Mouse (Mus musculus): Measurements from ENCODE around the gene Rbm38. TPM values are rescaled to one million over a fixed set of nuclear protein-coding genes. Genes with fewer than 3 reads are reported as not detected.
A peak's percentile ranks its signal among the peaks of the same experiment; 100 is the strongest.

The Rbm38 gene
- polyA plus RNA-seq, 1 experiment from 2014 or later = 305 TPM

DNA sequence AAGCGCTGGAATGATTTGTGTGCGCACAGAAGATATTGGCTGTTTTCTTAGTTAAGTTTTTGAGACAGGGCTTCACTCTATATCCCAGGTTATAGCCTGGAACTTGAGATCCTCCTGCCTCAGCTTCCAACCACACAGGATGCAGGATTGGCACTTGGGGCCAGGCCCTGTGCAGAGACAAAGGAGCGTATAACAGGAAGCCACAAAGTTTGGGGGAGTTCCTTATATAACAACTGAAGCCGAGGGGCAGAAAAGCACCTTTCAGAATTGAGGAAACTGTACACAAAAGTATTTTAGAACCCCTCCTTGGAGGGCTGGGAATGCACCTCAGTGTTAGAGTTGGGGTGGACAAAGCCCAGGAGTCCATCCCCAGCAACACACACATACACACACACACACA lies 18.7 kb downstream of the Rbm38 start:
- Histone ChIP-seq H3K27ac (peak overlapping the region; percentile 99), H3K4me2 (peak overlapping the region; percentile 91), H3K4me3 (no peak overlapping the region), H3K4me1 (peaks cover 99% of the 10 kb centered on the region), H3K27me3 (replicated peaks) (no peaks in the 10 kb centered on the region), H3K9ac (peak overlapping the region; percentile 49), H3K9me3 (replicated peaks) (no peaks in the 10 kb centered on the region), H3K36me3 (peaks cover 39% of the 10 kb centered on the region)
- no peak for ATAC-seq
- WGBS (ENCODE audit: insufficient replicate concordance) = 59% methylated on average over 4 of the region's 4 CpGs

DNA sequence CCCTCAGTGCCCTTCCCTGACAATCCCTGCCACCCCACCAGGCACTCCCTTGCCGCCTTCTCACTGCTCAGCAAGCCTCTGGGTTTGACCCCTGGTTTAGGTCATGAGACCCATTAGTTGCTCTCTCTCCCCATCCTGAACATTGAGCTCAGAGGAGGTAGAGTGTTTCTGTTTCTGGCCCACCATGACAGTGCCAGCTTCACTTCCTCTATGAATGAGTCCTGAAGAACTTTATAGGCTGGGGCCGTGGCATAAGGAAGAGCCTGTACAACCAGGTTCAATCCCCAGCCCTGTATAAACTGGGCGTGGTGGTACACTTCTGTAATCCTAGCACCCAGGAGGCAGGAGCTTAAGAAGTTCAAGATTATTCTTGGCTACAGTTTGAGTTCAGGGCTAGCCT lies 20.5 kb downstream of the Rbm38 start:
- no peaks in the 10 kb centered on the region for H3K27me3 ChIP-seq (replicated peaks)
- peak overlapping the region; percentile 99 for H3K27ac ChIP-seq
- no peaks in the 10 kb centered on the region for H3K9me3 ChIP-seq (replicated peaks)
- ATAC-seq = no peak
- peak overlapping the region; percentile 49 for H3K9ac ChIP-seq
- H3K4me3 ChIP-seq = no peak overlapping the region
- H3K4me1 ChIP-seq = peaks cover 95% of the 10 kb centered on the region
- no peak overlapping the region for H3K4me2 ChIP-seq
- H3K36me3 ChIP-seq = peaks cover 22% of the 10 kb centered on the region
- WGBS (ENCODE audit: insufficient replicate concordance) = 71% methylated on average over 3 of the region's 3 CpGs

- Histone ChIP-seq H3K27me3 (replicated peaks) (no peaks in the 10 kb centered on the region), H3K4me3 (no peak overlapping the region), H3K36me3 (peaks cover 17% of the 10 kb centered on the region), H3K4me2 (no peak overlapping the region), H3K27ac (peak overlapping the region; percentile 99), H3K4me1 (peaks cover 95% of the 10 kb centered on the region), H3K9ac (peak overlapping the region; percentile 49), H3K9me3 (replicated peaks) (no peaks in the 10 kb centered on the region)
- WGBS (ENCODE audit: insufficient replicate concordance) = 69% methylated on average over 5 of the region's 5 CpGs
- ATAC-seq = no peak
Observed at GRCm38 (mm10) chr2:173041242-173041641, 20.9 kb downstream of the Rbm38 start.

DNA sequence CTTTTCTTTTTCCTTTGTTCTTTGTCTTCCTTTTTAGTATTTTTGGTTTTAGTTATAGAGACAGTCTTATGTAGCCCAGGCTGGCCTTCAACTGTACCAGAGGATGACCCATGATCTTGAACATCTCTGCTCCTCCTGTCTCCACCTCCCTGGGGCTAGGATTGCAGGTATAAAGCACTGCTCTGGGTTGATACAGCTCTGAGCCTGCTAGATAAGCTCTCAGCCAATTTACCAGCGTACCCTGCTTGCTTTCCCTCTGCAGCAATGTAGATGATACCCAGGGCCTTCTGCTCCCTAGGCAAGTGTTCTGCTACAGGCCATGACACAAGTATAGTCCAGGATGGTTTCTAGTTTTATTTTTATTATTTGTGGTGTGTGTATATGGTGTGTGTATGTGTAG lies 21.6 kb downstream of the Rbm38 start:
- Histone ChIP-seq H3K9me3 (replicated peaks) (no peaks in the 10 kb centered on the region), H3K27ac (peak overlapping the region; percentile 99), H3K4me2 (no peak overlapping the region), H3K27me3 (replicated peaks) (no peaks in the 10 kb centered on the region), H3K9ac (0 out of 2 replicates have a peak overlapping the region, but pooled peaks have one; percentile 14), H3K4me1 (peaks cover 95% of the 10 kb centered on the region), H3K36me3 (0 out of 2 replicates have a peak, but pooled peaks cover 11% of the 10 kb centered on the region), H3K4me3 (no peak overlapping the region)
- WGBS (ENCODE audit: insufficient replicate concordance) = 9% methylated on average over 1 of the region's 1 CpGs
- ATAC-seq = no peak

GRCm38 (mm10) chr2:173042504-173043162 lies 22.3 kb downstream of the Rbm38 start:
- Histone ChIP-seq H3K4me1 (peaks cover 95% of the 10 kb centered on the region), H3K27ac (peak overlapping the region; percentile 99; the same call in 1 of the 2 replicates), H3K9me3 (replicated peaks) (no peaks in the 10 kb centered on the region), H3K4me2 (no peak overlapping the region), H3K27me3 (replicated peaks) (no peaks in the 10 kb centered on the region), H3K4me3 (no peak overlapping the region), H3K9ac (peak overlapping the region; percentile 14), H3K36me3 (0 out of 2 replicates have a peak, but pooled peaks cover 7% of the 10 kb centered on the region)
- no peak for ATAC-seq
- WGBS (ENCODE audit: insufficient replicate concordance) = 66% methylated on average over 11 of the region's 11 CpGs

DNA sequence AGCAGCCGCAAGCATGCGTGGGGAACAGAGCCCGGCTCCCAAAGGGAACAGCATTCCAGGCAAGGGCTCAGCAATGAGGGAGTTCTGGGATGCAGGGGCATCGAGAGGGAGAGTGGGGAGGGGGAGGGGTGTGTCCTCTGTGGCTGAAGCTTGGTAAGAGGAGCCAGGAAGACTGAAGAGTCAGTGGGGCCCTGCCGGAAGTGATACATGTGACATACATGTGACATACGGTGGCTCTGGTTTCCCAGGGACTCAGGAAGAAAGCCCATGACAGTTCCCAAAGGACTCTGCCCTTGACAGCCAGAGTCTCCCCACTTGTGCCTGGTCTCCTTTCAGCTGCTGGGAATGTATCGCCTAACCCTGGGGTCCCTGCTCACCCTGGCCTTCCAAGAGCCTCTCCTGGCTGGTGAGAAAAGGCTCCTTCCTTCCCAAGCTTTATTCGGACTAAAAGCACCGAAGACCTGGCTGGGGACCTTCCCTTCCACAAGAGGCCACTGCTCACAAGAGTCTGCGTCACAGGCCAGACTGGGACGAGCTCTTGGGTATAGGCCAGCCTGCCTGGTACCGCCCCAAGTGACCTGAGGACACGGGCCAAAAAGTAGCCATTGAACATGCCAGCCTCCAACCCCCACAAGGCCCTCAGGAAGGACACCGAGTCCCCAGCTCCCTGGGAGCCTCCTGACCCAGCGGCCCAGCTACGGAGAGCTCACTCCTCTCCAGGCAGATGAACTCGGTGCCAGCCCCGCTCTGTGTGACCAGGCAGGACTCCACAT lies 24.1 kb downstream of the Rbm38 start:
- Histone ChIP-seq H3K9ac (peak overlapping the region; percentile 6; the same call in 1 of the 2 replicates), H3K9me3 (replicated peaks) (no peaks in the 10 kb centered on the region), H3K36me3 (0 out of 2 replicates have a peak, but pooled peaks cover 6% of the 10 kb centered on the region), H3K27ac (no peak overlapping the region; the same call in 1 of the 2 replicates), H3K4me3 (no peak overlapping the region), H3K27me3 (replicated peaks) (0 out of 2 replicates have a peak, but pooled peaks cover 6% of the 10 kb centered on the region), H3K4me1 (peaks cover 96% of the 10 kb centered on the region), H3K4me2 (no peak overlapping the region)
- 73% methylated on average over 18 of the region's 18 CpGs for WGBS (ENCODE audit: insufficient replicate concordance)
- ATAC-seq = no peak

- WGBS (ENCODE audit: insufficient replicate concordance) = 22% methylated on average over 15 of the region's 15 CpGs
- Histone ChIP-seq H3K27me3 (replicated peaks) (0 out of 2 replicates have a peak, but pooled peaks cover 6% of the 10 kb centered on the region), H3K9ac (peak overlapping the region; percentile 12; the same call in 1 of the 2 replicates), H3K27ac (peak overlapping the region; percentile 33), H3K4me2 (peak overlapping the region; percentile 9; the same call in 1 of the 2 replicates), H3K9me3 (replicated peaks) (no peaks in the 10 kb centered on the region), H3K4me1 (peaks cover 90% of the 10 kb centered on the region), H3K36me3 (no peaks in the 10 kb centered on the region), H3K4me3 (no peak overlapping the region)
- ATAC-seq = 0 out of 2 replicates have a peak, but pooled peaks have one; percentile 11
Observed at GRCm38 (mm10) chr2:173046582-173047297, 26.4 kb downstream of the Rbm38 start.

GRCm38 (mm10) chr2:173047471-173047870 lies 27.2 kb downstream of the Rbm38 start:
- Histone ChIP-seq H3K4me3 (no peak overlapping the region), H3K36me3 (no peaks in the 10 kb centered on the region), H3K4me2 (peak overlapping the region; percentile 39; the same call in 1 of the 2 replicates), H3K9ac (no peak overlapping the region; the same call in 1 of the 2 replicates), H3K4me1 (peaks cover 83% of the 10 kb centered on the region), H3K27me3 (replicated peaks) (0 out of 2 replicates have a peak, but pooled peaks cover 6% of the 10 kb centered on the region), H3K9me3 (replicated peaks) (no peaks in the 10 kb centered on the region), H3K27ac (peak overlapping the region; percentile 33)
- 60% methylated on average over 5 of the region's 5 CpGs for WGBS (ENCODE audit: insufficient replicate concordance)
- ATAC-seq = no peak

DNA sequence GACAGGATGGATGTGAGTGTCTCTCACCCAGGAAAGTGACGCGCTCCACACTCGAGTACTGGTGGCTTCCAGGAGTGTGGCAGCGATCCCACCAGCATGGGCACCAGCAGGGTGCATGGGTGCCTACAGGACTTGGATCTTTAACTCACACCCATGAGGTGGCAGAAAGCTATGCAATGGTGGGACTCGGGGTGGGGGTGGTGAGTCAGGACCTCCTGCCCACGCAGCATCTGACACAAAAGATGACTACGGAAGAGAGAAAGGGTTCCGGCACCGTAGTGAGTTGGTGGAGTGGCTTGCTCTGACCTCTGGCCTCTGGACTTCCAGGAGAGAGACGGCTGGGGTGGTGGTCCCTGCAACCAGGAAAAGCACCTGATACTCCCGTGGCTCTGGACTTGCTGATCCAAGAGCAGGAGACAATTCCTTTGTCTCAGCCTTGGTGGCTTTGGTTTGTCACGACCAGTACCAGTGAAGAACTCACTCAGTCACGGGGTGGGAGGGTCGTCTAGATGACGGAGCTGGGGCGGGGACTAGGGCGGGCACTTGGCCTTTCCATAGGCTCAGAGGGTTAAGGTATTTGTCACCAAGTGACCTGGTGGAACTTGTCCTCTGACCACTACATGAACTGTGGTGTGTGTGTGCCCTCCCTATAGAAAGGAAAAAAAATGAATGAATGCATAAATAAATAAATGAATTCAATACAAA lies 27.9 kb downstream of the Rbm38 start:
- H3K27me3 ChIP-seq (replicated peaks) = 0 out of 2 replicates have a peak, but pooled peaks cover 6% of the 10 kb centered on the region
- H3K27ac ChIP-seq = peak overlapping the region; percentile 53
- peak; percentile 22; the same call in 1 of the 2 replicates for ATAC-seq
- peak overlapping the region; percentile 4; the same call in 1 of the 2 replicates for H3K4me3 ChIP-seq
- peak overlapping the region; percentile 39 for H3K4me2 ChIP-seq
- no peaks in the 10 kb centered on the region for H3K36me3 ChIP-seq
- H3K9ac ChIP-seq = peak overlapping the region; percentile 2; the same call in 1 of the 2 replicates
- peaks cover 76% of the 10 kb centered on the region for H3K4me1 ChIP-seq
- no peaks in the 10 kb centered on the region for H3K9me3 ChIP-seq (replicated peaks)
- WGBS (ENCODE audit: insufficient replicate concordance) = 44% methylated on average over 17 of the region's 17 CpGs

GRCm38 (mm10) chr2:173049231-173049630 lies 28.9 kb downstream of the Rbm38 start:
- 0 out of 2 replicates have a peak overlapping the region, but pooled peaks have one; percentile 1 for H3K9ac ChIP-seq
- H3K9me3 ChIP-seq (replicated peaks) = no peaks in the 10 kb centered on the region
- H3K4me2 ChIP-seq = no peak overlapping the region
- no peak for ATAC-seq
- H3K27me3 ChIP-seq (replicated peaks) = 0 out of 2 replicates have a peak, but pooled peaks cover 6% of the 10 kb centered on the region
- H3K36me3 ChIP-seq = no peaks in the 10 kb centered on the region
- H3K4me1 ChIP-seq = peaks cover 65% of the 10 kb centered on the region
- WGBS (ENCODE audit: insufficient replicate concordance) = 68% methylated on average over 3 of the region's 3 CpGs
- H3K27ac ChIP-seq = peak overlapping the region; percentile 53; the same call in 1 of the 2 replicates
- H3K4me3 ChIP-seq = no peak overlapping the region

- ATAC-seq = no peak
Observed at GRCm38 (mm10) chr2:173049817-173050216, 29.5 kb downstream of the Rbm38 start.

More at GRCm38 (mm10) chr2:173049817-173050216, 29.5 kb downstream of the Rbm38 start:
- peak overlapping the region; percentile 31 for H3K27ac ChIP-seq
- no peak overlapping the region for H3K4me2 ChIP-seq
- no peak overlapping the region for H3K4me3 ChIP-seq
- H3K27me3 ChIP-seq (replicated peaks) = 0 out of 2 replicates have a peak, but pooled peaks cover 6% of the 10 kb centered on the region
- H3K4me1 ChIP-seq = peaks cover 60% of the 10 kb centered on the region
- no peaks in the 10 kb centered on the region for H3K36me3 ChIP-seq
- H3K9ac ChIP-seq = no peak overlapping the region
- no peaks in the 10 kb centered on the region for H3K9me3 ChIP-seq (replicated peaks)
- WGBS (ENCODE audit: insufficient replicate concordance) = 62% methylated on average over 6 of the region's 6 CpGs

Measured in liver, embryonic 12.5 days (tissue).